Mouse (Mus musculus) stomach, postnatal 0 days (tissue): ENCODE data around the gene Tacr2.

Source experiments
- CTCF ChIP-seq: IDR thresholded peaks from 2 replicates; pipeline ENCODE4 v1.5.1; 2016; ENCODE audit warnings: antibody characterized with exemption, low read depth, mild to moderate bottlenecking, moderate library complexity
- EP300 ChIP-seq: optimal IDR thresholded peaks from 2 replicates; pipeline ENCODE3; 2016; ENCODE audit warnings: antibody characterized with exemption

- TF ChIP-seq EP300 = no peak
- no peak for TF ChIP-seq CTCF
These were observed 35.6 kb upstream of the Tacr2 start for GRCm38 (mm10) chr10:62216595-62216994.
